26 mouse cellular contexts compared by ENCODE assay signal in genomic region chr4:126743713-126744112, GRCm38 (mm10). TPM values are rescaled to one million over a fixed set of nuclear protein-coding genes. Genes with fewer than 3 reads are reported as not detected.
DNase-seq lines count a peak whose midpoint lies in the region; ATAC-seq and TF ChIP-seq lines count a peak whose summit lies in the region.
"Had no signal": no experiment of that assay in that cellular context is flagged by ENCODE, and none has a peak within 500 bp of the region (broad histone marks: within the 10 kb centered on the region; RNA-seq: fewer than 3 reads in every experiment).

No protein-coding gene starts in this region.

- H3K36me3 ChIP-seq in limb, embryonic 11.5 days (ENCODE audit: control insufficient read depth, insufficient read depth, low read length) = peaks cover 15% of the 10 kb centered on the region; the same call in 1 of the 2 replicates

- H3K9ac ChIP-seq in limb, embryonic 11.5 days (ENCODE audit: low read length) = no peak overlapping the region
- H3K9ac ChIP-seq: embryonic facial prominence, embryonic 15.5 days; hindbrain, embryonic 14.5 days; liver, postnatal 0 days; midbrain, embryonic 15.5 days had no signal

- peak; percentile 50 for DNase-seq in cerebellum, adult 9-11 months
- no peak for DNase-seq in cerebellum, postnatal 10 days
- DNase-seq in layer of hippocampus, adult 2 months (ENCODE audit: low spot score in 2 of 2) = no peak
- no peak for DNase-seq in layer of hippocampus, adult 11-12 months (ENCODE audit: low spot score)
- DNase-seq in R1 (ENCODE audit: low read depth, low spot score) = peak; percentile 64
- DNase-seq in limb, embryonic 11.5 days (ENCODE audit: low spot score) = peak; percentile 58
- DNase-seq in B cell, adult 2 months = no peak
- DNase-seq: adrenal gland, adult 8-10 months; kidney, adult 18-20 months; liver, postnatal 0 days; lung, postnatal 10 days; thymus, postnatal 14 days had no signal

- no peak overlapping the region for H3K4me3 ChIP-seq in layer of hippocampus, adult 2 months
- no peak overlapping the region for H3K4me3 ChIP-seq in limb, embryonic 11.5 days (ENCODE audit: low read depth, low read length)
- H3K4me3 ChIP-seq: embryonic facial prominence, embryonic 15.5 days; midbrain, embryonic 15.5 days had no signal

- WGBS in limb, embryonic 11.5 days = 2% methylated on average over 11 of the region's 11 CpGs

- TF ChIP-seq CTCF in layer of hippocampus, adult 2 months (conservative IDR thresholded peaks at IDR 0.05) = 0 out of 2 replicates have a peak, but pooled peaks have one; percentile 15

- H3K4me2 ChIP-seq in limb, embryonic 11.5 days (ENCODE audit: low read depth, severe bottlenecking) = no peak overlapping the region
- H3K4me2 ChIP-seq: embryonic facial prominence, embryonic 15.5 days; heart, embryonic 11.5 days; hindbrain, embryonic 14.5 days; midbrain, embryonic 15.5 days had no signal

- peaks cover 15% of the 10 kb centered on the region for H3K4me1 ChIP-seq in limb, embryonic 11.5 days (ENCODE audit: control insufficient read depth, insufficient read depth, low read length)

- 0 out of 2 replicates have a peak, but pooled peaks have one; percentile 44 for ATAC-seq in limb, embryonic 11.5 days (ENCODE audit: insufficient number of reproducible peaks, low FRiP score, low TSS enrichment, low read depth)
- ATAC-seq: liver, postnatal 0 days; midbrain, embryonic 15.5 days had no signal

- peak overlapping the region; percentile 97; the same call in 1 of the 2 replicates for H3K27ac ChIP-seq in layer of hippocampus, adult 2 months
- H3K27ac ChIP-seq in limb, embryonic 11.5 days (replicated peaks; ENCODE audit: low read depth, low read length) = no peak overlapping the region
- H3K27ac ChIP-seq: embryonic facial prominence, embryonic 15.5 days; hindbrain, embryonic 14.5 days; kidney, postnatal 0 days; midbrain, embryonic 15.5 days had no signal

- H3K27me3 ChIP-seq in limb, embryonic 11.5 days (ENCODE audit: control insufficient read depth, insufficient read depth, low read length) = peaks cover 6% of the 10 kb centered on the region; the same call in 1 of the 2 replicates

- no peaks in the 10 kb centered on the region for H3K9me3 ChIP-seq in limb, embryonic 11.5 days (ENCODE audit: control insufficient read depth, low read length)
- H3K9me3 ChIP-seq: embryonic facial prominence, embryonic 15.5 days; midbrain, embryonic 15.5 days had no signal

RNA-seq across cellular contexts. Expression of gene Tfap2e, which starts 7.7 kb away (rescaled TPM):
- total RNA-seq in layer of hippocampus, adult 2 months (2021) = under 1 TPM in 1 of 2 experiments, not detected in 1; 0.18 TPM
- polyA plus RNA-seq in limb, embryonic 11.5 days (2014; fragmentation: Nextera tagmentation; extraction: Ambion mirVana) = not detected in 2 replicates
- total RNA-seq: adrenal gland, adult 8-10 months; gastrocnemius, adult 18-20 months; gastrocnemius, postnatal 4 days; heart, postnatal 10 days; layer of hippocampus, adult 8-10 months; left cerebral cortex, postnatal 25 days; liver, adult 2 months; megakaryocyte progenitor cell, adult 5-6 weeks; neutrophil, adult 5-6 weeks had no signal
- polyA plus RNA-seq: heart, embryonic 11.5 days; kidney, postnatal 0 days; liver, adult 2 months; liver, postnatal 0 days; small intestine, adult 2 months had no signal

RNA-seq across cellular contexts. Expression of gene Ncdn, which starts 9.5 kb away (rescaled TPM):
- 1,000 to 10,000 TPM; 1,998 to 2,007 TPM for total RNA-seq in layer of hippocampus, adult 2 months (2021)
- polyA plus RNA-seq in limb, embryonic 11.5 days (2014; fragmentation: Nextera tagmentation; extraction: Ambion mirVana) = 25.7 and 28.9 TPM in 2 replicates

RNA-seq across cellular contexts. Expression of gene AU040320, which starts 9.6 kb away (rescaled TPM):
- total RNA-seq in layer of hippocampus, adult 2 months (2021) = 10 to 100 TPM; 68.7 to 72.4 TPM
- polyA plus RNA-seq in limb, embryonic 11.5 days (2014; fragmentation: Nextera tagmentation; extraction: Ambion mirVana) = 18.9 and 20.2 TPM in 2 replicates

Comparison
In these comparisons a context has a peak if more than half of its experiments do, and no peak if none do; other contexts are left out.
1. DNase-seq: peak in cerebellum, adult 9-11 months (single experiment), R1 (single experiment) and limb, embryonic 11.5 days (single experiment); none in cerebellum, postnatal 10 days (0 of 2), layer of hippocampus, adult 2 months (0 of 2), layer of hippocampus, adult 11-12 months (single experiment) and B cell, adult 2 months (0 of 2).